Mouse (Mus musculus): Measurements from ENCODE around the gene Tgfb3. TPM values are rescaled to one million over a fixed set of nuclear protein-coding genes. Genes with fewer than 3 reads are reported as not detected.
A peak's percentile ranks its signal among the peaks of the same experiment; 100 is the strongest.

The Tgfb3 gene
- total and polyA plus RNA-seq, 2 experiments from 2014 or later: 6.8 to 7.3 TPM

DNA sequence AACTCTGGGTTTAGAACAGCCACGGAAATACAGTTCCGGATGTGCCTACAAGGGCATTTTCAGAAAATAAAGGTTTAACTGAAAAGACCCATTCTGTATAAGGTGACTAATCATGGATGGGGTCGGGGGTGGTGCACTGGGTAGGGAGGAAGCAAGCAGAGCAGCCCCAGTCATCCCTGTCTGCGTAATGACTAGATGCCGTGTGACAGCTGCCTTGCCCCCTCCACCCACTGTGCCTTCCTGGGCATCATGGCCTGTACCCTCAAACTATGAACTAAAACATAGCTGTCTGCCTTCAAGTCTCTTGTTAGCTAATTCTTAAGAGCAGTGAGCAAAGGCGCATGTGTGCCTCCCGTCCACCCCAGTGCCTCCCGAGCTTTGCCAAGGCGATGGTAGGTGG, 27.2 kb upstream of the Tgfb3 start:
- Histone ChIP-seq H3K9ac (no peak overlapping the region), H3K4me3 (ENCODE audit: low read depth, low read length) (no peak overlapping the region), H3K9me3 (ENCODE audit: low read length) (no peaks in the 10 kb centered on the region), H3K27ac (ENCODE audit: low read depth, low read length) (no peak overlapping the region), H3K36me3 (ENCODE audit: insufficient read depth) (no peaks in the 10 kb centered on the region), H3K27me3 (ENCODE audit: insufficient read depth, low read length) (no peaks in the 10 kb centered on the region), H3K4me2 (ENCODE audit: low read depth) (no peak overlapping the region), H3K4me1 (ENCODE audit: insufficient read depth) (peaks cover 11% of the 10 kb centered on the region; the same call in 1 of the 2 replicates)
- TF ChIP-seq CTCF (IDR thresholded peaks at IDR 0.05; ENCODE audit: low read depth): no peak
- WGBS: 93% methylated on average over 9 of the region's 9 CpGs
- DNase-seq (no peak), ATAC-seq (no peak)

GRCm38 (mm10) chr12:86105546-86105945, 26.7 kb upstream of the Tgfb3 start:
- DNase-seq (no peak), ATAC-seq (no peak)
- WGBS: 82% methylated on average over 7 of the region's 10 CpGs
- no peaks in the 10 kb centered on the region for H3K9me3 ChIP-seq (ENCODE audit: low read length)
- no peak overlapping the region for H3K4me2 ChIP-seq (ENCODE audit: low read depth)
- H3K27me3 ChIP-seq (ENCODE audit: insufficient read depth, low read length): no peaks in the 10 kb centered on the region
- peaks cover 11% of the 10 kb centered on the region; the same call in 1 of the 2 replicates for H3K4me1 ChIP-seq (ENCODE audit: insufficient read depth)
- H3K27ac ChIP-seq (ENCODE audit: low read depth, low read length): no peak overlapping the region
- no peak overlapping the region for H3K9ac ChIP-seq
- no peak for TF ChIP-seq CTCF (IDR thresholded peaks at IDR 0.05; ENCODE audit: low read depth)
- no peaks in the 10 kb centered on the region for H3K36me3 ChIP-seq (ENCODE audit: insufficient read depth)
- no peak overlapping the region for H3K4me3 ChIP-seq (ENCODE audit: low read depth, low read length)

DNA sequence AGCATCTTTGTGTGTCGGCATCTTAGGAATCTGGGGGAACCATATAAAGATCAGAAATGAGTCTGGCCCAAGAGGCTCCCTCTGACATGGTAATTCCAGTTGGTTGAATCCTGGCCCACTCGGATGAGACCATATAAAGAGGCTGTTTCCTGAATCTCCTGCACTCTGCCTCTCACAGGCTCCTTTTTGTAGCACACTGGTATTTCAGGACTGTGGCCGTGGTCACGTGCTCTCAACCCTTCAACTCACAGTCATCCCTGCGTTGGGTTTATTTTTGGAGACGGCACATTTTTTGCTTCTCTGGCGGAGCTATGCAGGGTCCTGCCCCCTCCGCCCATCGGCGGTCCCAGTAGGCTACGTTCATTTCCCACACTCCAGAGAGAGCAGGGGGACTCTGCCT, 25.5 kb upstream of the Tgfb3 start:
- TF ChIP-seq CTCF (IDR thresholded peaks at IDR 0.05; ENCODE audit: low read depth): no peak
- Histone ChIP-seq H3K4me3 (ENCODE audit: low read depth, low read length) (no peak overlapping the region), H3K27me3 (ENCODE audit: insufficient read depth, low read length) (no peaks in the 10 kb centered on the region), H3K9ac (no peak overlapping the region), H3K4me2 (ENCODE audit: low read depth) (peak overlapping the region; percentile 3; the same call in 1 of the 2 replicates), H3K9me3 (ENCODE audit: low read length) (no peaks in the 10 kb centered on the region), H3K4me1 (ENCODE audit: insufficient read depth) (peaks cover 11% of the 10 kb centered on the region; the same call in 1 of the 2 replicates), H3K27ac (ENCODE audit: low read depth, low read length) (no peak overlapping the region), H3K36me3 (ENCODE audit: insufficient read depth) (no peaks in the 10 kb centered on the region)
- no peak; the same call in 1 of the 2 replicates for ATAC-seq
- 76% methylated on average over 11 of the region's 11 CpGs for WGBS
- DNase-seq: no peak

- no peaks in the 10 kb centered on the region for H3K27me3 ChIP-seq (ENCODE audit: insufficient read depth, low read length)
- no peak overlapping the region for H3K4me3 ChIP-seq (ENCODE audit: low read depth, low read length)
- H3K4me1 ChIP-seq (ENCODE audit: insufficient read depth): peaks cover 11% of the 10 kb centered on the region; the same call in 1 of the 2 replicates
- peak overlapping the region; percentile 3; the same call in 1 of the 2 replicates for H3K4me2 ChIP-seq (ENCODE audit: low read depth)
- WGBS: 38% methylated on average over 8 of the region's 8 CpGs
- DNase-seq (no peak), ATAC-seq (no peak)
- no peaks in the 10 kb centered on the region for H3K9me3 ChIP-seq (ENCODE audit: low read length)
- no peak for TF ChIP-seq CTCF (IDR thresholded peaks at IDR 0.05; ENCODE audit: low read depth)
- H3K9ac ChIP-seq: peak overlapping the region; percentile 6; the same call in 1 of the 2 replicates
- no peaks in the 10 kb centered on the region for H3K36me3 ChIP-seq (ENCODE audit: insufficient read depth)
- no peak overlapping the region for H3K27ac ChIP-seq (ENCODE audit: low read depth, low read length)
Observed at GRCm38 (mm10) chr12:86103852-86104251, 25.0 kb upstream of the Tgfb3 start.

- TF ChIP-seq CTCF (IDR thresholded peaks at IDR 0.05; ENCODE audit: low read depth): no peak
- ATAC-seq: 0 out of 2 replicates have a peak, but pooled peaks have one; percentile 32
- DNase-seq: no peak
Observed at GRCm38 (mm10) chr12:86103391-86103790, 24.6 kb upstream of the Tgfb3 start.

DNA sequence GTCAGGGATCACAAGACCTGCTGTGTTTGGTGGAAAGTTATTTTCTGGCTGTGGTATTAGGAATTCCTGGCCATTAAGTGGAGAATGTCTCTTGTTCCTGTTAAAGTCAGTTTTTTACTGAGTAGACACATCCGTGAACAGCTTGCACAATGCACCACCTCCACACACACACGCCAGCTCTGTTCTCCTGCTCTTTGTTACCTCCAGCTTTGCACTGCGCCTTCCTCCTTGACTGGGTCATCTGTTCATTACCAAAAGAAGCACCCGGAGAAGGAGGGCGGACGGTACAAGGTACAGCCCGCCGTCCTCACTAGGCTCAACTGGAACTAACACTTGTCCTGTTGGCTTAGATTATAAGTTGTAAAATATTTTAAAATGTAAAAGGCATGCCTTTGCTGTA, 23.8 kb upstream of the Tgfb3 start:
- Histone ChIP-seq H3K36me3 (ENCODE audit: insufficient read depth) (no peaks in the 10 kb centered on the region), H3K27me3 (ENCODE audit: insufficient read depth, low read length) (no peaks in the 10 kb centered on the region), H3K27ac (ENCODE audit: low read depth, low read length) (no peak overlapping the region), H3K4me2 (ENCODE audit: low read depth) (no peak overlapping the region), H3K9me3 (ENCODE audit: low read length) (no peaks in the 10 kb centered on the region), H3K4me3 (ENCODE audit: low read depth, low read length) (no peak overlapping the region), H3K9ac (no peak overlapping the region), H3K4me1 (ENCODE audit: insufficient read depth) (peaks cover 11% of the 10 kb centered on the region; the same call in 1 of the 2 replicates)
- DNase-seq (no peak), ATAC-seq (no peak)
- TF ChIP-seq CTCF (IDR thresholded peaks at IDR 0.05; ENCODE audit: low read depth): no peak
- 68% methylated on average over 8 of the region's 8 CpGs for WGBS

More at GRCm38 (mm10) chr12:86103391-86103790, 24.6 kb upstream of the Tgfb3 start:
- no peak overlapping the region for H3K4me3 ChIP-seq (ENCODE audit: low read depth, low read length)
- no peaks in the 10 kb centered on the region for H3K36me3 ChIP-seq (ENCODE audit: insufficient read depth)
- H3K9ac ChIP-seq: peak overlapping the region; percentile 6; the same call in 1 of the 2 replicates
- WGBS: 15% methylated on average over 11 of the region's 11 CpGs
- H3K4me2 ChIP-seq (ENCODE audit: low read depth): no peak overlapping the region
- H3K27me3 ChIP-seq (ENCODE audit: insufficient read depth, low read length): no peaks in the 10 kb centered on the region
- peaks cover 11% of the 10 kb centered on the region; the same call in 1 of the 2 replicates for H3K4me1 ChIP-seq (ENCODE audit: insufficient read depth)
- H3K27ac ChIP-seq (ENCODE audit: low read depth, low read length): no peak overlapping the region
- H3K9me3 ChIP-seq (ENCODE audit: low read length): no peaks in the 10 kb centered on the region

DNA sequence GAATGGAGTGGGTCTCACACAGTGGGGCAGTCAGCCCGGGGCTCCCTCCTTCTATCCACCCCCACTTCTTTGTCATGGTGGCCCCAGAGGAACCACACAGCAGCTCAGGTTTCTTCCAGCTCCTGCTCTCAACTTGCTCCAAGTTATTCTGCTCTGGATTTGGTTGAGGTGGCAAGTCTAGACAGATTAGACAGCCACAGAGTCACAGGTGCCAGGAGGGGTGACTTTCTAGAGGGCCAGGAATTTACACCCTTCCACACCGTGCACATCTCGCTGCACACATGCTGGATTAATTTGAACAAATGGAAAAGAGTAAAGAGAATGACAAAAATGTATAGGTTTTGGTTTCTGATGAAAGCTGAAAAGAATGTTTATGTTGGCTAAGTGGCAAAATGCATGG, 21.9 kb upstream of the Tgfb3 start:
- H3K4me3 ChIP-seq (ENCODE audit: low read depth, low read length): no peak overlapping the region
- WGBS: 86% methylated on average over 3 of the region's 3 CpGs
- TF ChIP-seq CTCF (IDR thresholded peaks at IDR 0.05; ENCODE audit: low read depth): no peak

More for the DNA sequence above, 21.9 kb upstream of the Tgfb3 start:
- H3K36me3 ChIP-seq (ENCODE audit: insufficient read depth): no peaks in the 10 kb centered on the region
- H3K4me2 ChIP-seq (ENCODE audit: low read depth): no peak overlapping the region
- H3K9ac ChIP-seq: no peak overlapping the region
- H3K27me3 ChIP-seq (ENCODE audit: insufficient read depth, low read length): no peaks in the 10 kb centered on the region
- ATAC-seq (no peak), DNase-seq (no peak)
- H3K9me3 ChIP-seq (ENCODE audit: low read length): no peaks in the 10 kb centered on the region
- no peak overlapping the region for H3K27ac ChIP-seq (ENCODE audit: low read depth, low read length)
- peaks cover 11% of the 10 kb centered on the region; the same call in 1 of the 2 replicates for H3K4me1 ChIP-seq (ENCODE audit: insufficient read depth)
